Mouse (Mus musculus): ENCODE results near the gene Tmc8.

DNA sequence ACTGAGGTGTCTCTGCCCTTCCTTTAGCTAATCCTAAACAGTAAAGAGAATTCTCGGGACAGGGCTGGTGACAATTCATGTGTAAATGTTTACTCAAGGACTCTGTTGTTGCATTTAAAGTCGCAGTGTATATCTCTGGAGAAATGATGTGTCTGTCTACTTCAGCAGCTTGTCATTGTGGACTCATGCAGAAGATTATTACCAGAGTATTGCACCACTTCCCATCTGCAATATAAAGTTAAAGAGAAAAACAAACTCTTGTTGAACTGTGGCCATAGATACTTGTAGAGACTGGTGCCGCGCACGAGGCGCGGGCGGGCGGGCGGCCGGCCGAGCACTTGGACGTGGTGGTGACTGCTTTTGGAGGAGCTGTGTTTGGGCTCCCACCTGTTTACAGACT lies 20.1 kb upstream of the Tmc8 start:
- TF ChIP-seq POLR2A (IDR thresholded peaks at IDR 0.05; ENCODE audit: insufficient read depth, low read length) (no peak), CTCF (IDR thresholded peaks at IDR 0.05; ENCODE audit: low read depth, low read length) (no peak)

Data from ES-Bruce4 (cell line).